Mouse (Mus musculus): ENCODE results near the gene Atxn10. TPM values are rescaled to one million over a fixed set of nuclear protein-coding genes. Genes with fewer than 3 reads are reported as not detected.
A peak's percentile ranks its signal among the peaks of the same experiment; 100 is the strongest.

The Atxn10 gene
- polyA plus RNA-seq, 1 experiment from 2014 or later, result 182 TPM

DNA sequence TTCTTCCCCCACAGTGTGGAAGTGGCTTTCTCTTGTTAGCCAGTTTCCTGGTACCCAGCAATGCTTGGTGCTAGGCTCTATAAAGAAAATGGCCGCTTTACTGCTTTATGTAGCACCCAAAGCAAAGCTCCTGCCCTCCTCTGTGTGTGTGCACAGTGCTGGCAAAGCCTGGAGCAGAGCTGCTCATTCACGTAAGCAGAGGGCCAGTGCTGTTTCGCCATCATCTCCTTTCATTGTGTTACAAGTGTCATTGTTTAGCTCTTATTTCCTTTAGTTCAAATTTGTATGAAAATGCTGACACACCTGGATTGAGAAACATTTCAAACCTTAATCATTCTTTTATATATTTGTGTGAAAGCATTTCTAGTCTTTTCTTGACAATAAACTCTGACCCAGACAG lies 69.5 kb downstream of the Atxn10 start:
- Histone ChIP-seq H3K9ac (no peak overlapping the region), H3K27me3 (no peaks in the 10 kb centered on the region), H3K27ac (no peak overlapping the region), H3K9me3 (replicated peaks) (no peaks in the 10 kb centered on the region), H3K4me3 (no peak overlapping the region), H3K4me2 (no peak overlapping the region), H3K36me3 (no peaks in the 10 kb centered on the region), H3K4me1 (replicated peaks) (peaks cover 24% of the 10 kb centered on the region)
- WGBS, result 89% methylated on average over 3 of the region's 3 CpGs
- ATAC-seq (replicated peaks; ENCODE audit: insufficient number of reproducible peaks, insufficient read depth, low FRiP score, low read depth), result no peak

GRCm38 (mm10) chr15:85406846-85407245 lies 70.8 kb downstream of the Atxn10 start:
- no peak overlapping the region for H3K4me3 ChIP-seq
- no peaks in the 10 kb centered on the region for H3K36me3 ChIP-seq
- H3K9ac ChIP-seq, result no peak overlapping the region
- no peaks in the 10 kb centered on the region for H3K9me3 ChIP-seq (replicated peaks)
- H3K27ac ChIP-seq, result 0 out of 2 replicates have a peak overlapping the region, but pooled peaks have one; percentile 19
- H3K4me1 ChIP-seq (replicated peaks), result peaks cover 24% of the 10 kb centered on the region
- ATAC-seq (replicated peaks; ENCODE audit: insufficient number of reproducible peaks, insufficient read depth, low FRiP score, low read depth), result no peak
- 24% methylated on average over 1 of the region's 1 CpGs for WGBS
- H3K4me2 ChIP-seq, result no peak overlapping the region
- H3K27me3 ChIP-seq, result no peaks in the 10 kb centered on the region

DNA sequence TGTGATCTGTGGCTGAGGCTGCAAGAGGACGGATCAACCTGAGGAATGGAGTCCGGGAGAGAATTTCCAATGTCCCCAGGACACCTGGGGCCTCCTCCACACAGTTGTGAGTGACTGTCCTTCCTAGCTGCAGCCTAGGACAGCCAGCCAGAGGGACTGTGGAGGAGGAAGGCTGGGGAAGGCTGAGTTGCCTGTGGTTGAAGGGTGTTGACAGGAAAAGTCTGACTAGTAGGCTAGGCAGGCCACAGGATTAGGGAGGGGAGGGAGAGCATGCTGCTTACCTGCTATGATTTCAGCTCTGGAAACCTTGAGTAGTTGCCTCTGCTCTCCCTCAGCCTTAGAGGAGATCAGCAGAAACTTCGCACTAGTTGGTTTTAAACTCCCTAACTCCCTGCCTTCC lies 71.3 kb downstream of the Atxn10 start:
- 52% methylated on average over 3 of the region's 3 CpGs for WGBS
- Histone ChIP-seq H3K4me1 (replicated peaks) (peaks cover 24% of the 10 kb centered on the region), H3K9ac (no peak overlapping the region), H3K36me3 (no peaks in the 10 kb centered on the region), H3K4me3 (no peak overlapping the region), H3K27me3 (no peaks in the 10 kb centered on the region), H3K27ac (0 out of 2 replicates have a peak overlapping the region, but pooled peaks have one; percentile 19), H3K4me2 (no peak overlapping the region), H3K9me3 (replicated peaks) (no peaks in the 10 kb centered on the region)
- no peak for ATAC-seq (replicated peaks; ENCODE audit: insufficient number of reproducible peaks, insufficient read depth, low FRiP score, low read depth)

DNA sequence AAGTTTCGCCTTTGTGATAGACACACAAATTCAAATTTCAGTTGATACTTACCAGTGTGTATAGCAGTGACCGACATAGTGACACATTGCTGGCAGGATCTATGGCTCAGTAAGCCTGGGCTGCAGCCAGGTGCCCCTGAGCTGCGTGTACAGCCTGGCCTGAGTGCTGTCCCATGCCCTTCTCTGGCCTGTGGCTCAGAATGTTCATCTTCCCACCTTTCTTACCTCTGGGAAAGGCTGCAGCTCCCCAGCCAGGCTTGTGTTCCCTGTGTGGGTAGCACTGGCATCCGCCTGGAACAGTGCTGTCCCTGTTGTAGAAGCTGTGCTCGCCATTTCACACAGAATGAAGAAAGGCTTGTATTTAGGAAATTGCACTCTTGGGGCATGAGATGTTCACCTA lies 72.7 kb downstream of the Atxn10 start:
- peak overlapping the region; percentile 50; the same call in 1 of the 2 replicates for H3K27ac ChIP-seq
- H3K9ac ChIP-seq, result no peak overlapping the region
- no peaks in the 10 kb centered on the region for H3K9me3 ChIP-seq (replicated peaks)
- H3K4me1 ChIP-seq (replicated peaks), result peaks cover 17% of the 10 kb centered on the region
- ATAC-seq (replicated peaks; ENCODE audit: insufficient number of reproducible peaks, insufficient read depth, low FRiP score, low read depth), result no peak
- no peak overlapping the region for H3K4me2 ChIP-seq
- WGBS, result 81% methylated on average over 5 of the region's 5 CpGs
- H3K36me3 ChIP-seq, result no peaks in the 10 kb centered on the region
- H3K4me3 ChIP-seq, result no peak overlapping the region
- H3K27me3 ChIP-seq, result no peaks in the 10 kb centered on the region

DNA sequence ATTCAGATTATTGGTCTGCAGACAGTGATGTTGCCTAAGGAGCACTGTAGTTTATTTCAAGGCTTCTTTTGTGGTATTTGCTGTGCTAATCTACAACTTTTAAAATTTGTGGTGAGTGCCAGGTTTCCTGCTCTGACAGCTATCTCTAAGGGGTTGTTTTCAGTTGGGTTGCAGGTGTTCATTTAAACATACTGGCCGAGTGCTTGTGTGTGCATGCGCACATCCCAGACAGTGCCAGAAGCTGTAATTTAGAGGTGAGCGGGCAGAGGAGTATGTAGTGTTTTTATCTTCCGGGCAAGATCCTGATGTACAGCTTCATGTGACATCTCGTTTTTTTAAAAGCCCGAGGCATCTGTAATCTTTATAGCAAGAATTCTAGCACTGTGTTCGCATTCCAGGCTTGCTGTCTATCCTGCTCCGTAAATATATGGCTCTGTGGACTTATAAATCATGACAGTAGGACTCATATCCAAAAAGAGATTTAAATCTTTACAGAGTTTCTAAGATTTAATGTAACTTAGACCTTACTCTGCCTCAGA lies 73.3 kb downstream of the Atxn10 start:
- H3K27ac ChIP-seq, result no peak overlapping the region
- 60% methylated on average over 8 of the region's 8 CpGs for WGBS

DNA sequence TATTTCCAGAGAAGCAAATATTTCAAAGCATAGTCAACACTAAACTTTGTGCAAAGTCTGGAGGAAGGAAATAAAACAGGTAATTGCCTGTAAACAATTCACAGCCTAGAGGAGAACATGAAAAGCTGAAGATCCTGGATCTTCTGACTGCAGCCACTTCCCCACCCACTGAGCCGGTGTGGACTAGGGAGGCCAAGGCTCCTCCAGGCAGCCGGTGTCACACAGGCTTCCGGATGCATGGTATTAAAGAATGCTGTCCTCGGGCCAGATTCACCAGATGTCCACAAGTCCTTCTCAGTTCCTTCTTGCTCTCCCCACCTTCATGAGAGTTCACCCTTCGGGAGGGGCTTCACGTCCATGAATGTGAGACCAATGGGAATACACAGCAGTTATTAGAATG lies 73.8 kb downstream of the Atxn10 start:
- Histone ChIP-seq H3K9ac (no peak overlapping the region), H3K4me3 (no peak overlapping the region), H3K9me3 (replicated peaks) (no peaks in the 10 kb centered on the region), H3K4me1 (replicated peaks) (peaks cover 22% of the 10 kb centered on the region), H3K27ac (no peak overlapping the region), H3K36me3 (no peaks in the 10 kb centered on the region), H3K27me3 (no peaks in the 10 kb centered on the region), H3K4me2 (no peak overlapping the region)
- ATAC-seq (replicated peaks; ENCODE audit: insufficient number of reproducible peaks, insufficient read depth, low FRiP score, low read depth), result no peak
- 73% methylated on average over 6 of the region's 6 CpGs for WGBS

More for the DNA sequence above, 73.3 kb downstream of the Atxn10 start:
- H3K4me2 ChIP-seq, result no peak overlapping the region
- H3K4me1 ChIP-seq (replicated peaks), result peaks cover 22% of the 10 kb centered on the region
- H3K9ac ChIP-seq, result no peak overlapping the region
- no peaks in the 10 kb centered on the region for H3K9me3 ChIP-seq (replicated peaks)
- no peak overlapping the region for H3K4me3 ChIP-seq
- no peak for ATAC-seq (replicated peaks; ENCODE audit: insufficient number of reproducible peaks, insufficient read depth, low FRiP score, low read depth)
- H3K27me3 ChIP-seq, result no peaks in the 10 kb centered on the region
- no peaks in the 10 kb centered on the region for H3K36me3 ChIP-seq

GRCm38 (mm10) chr15:85414620-85415019 lies 78.6 kb downstream of the Atxn10 start:
- WGBS, result 63% methylated on average over 2 of the region's 2 CpGs
- H3K9ac ChIP-seq, result no peak overlapping the region
- H3K36me3 ChIP-seq, result no peaks in the 10 kb centered on the region
- no peaks in the 10 kb centered on the region for H3K27me3 ChIP-seq
- no peaks in the 10 kb centered on the region for H3K9me3 ChIP-seq (replicated peaks)
- H3K4me2 ChIP-seq, result no peak overlapping the region
- no peak for ATAC-seq (replicated peaks; ENCODE audit: insufficient number of reproducible peaks, insufficient read depth, low FRiP score, low read depth)
- peaks cover 5% of the 10 kb centered on the region; the same call in 1 of the 2 replicates for H3K4me1 ChIP-seq (replicated peaks)
- no peak overlapping the region for H3K27ac ChIP-seq
- H3K4me3 ChIP-seq, result no peak overlapping the region

- H3K9ac ChIP-seq, result no peak overlapping the region
- WGBS, result 65% methylated on average over 2 of the region's 2 CpGs
Measured at GRCm38 (mm10) chr15:85420686-85421085, 84.6 kb downstream of the Atxn10 start.

DNA sequence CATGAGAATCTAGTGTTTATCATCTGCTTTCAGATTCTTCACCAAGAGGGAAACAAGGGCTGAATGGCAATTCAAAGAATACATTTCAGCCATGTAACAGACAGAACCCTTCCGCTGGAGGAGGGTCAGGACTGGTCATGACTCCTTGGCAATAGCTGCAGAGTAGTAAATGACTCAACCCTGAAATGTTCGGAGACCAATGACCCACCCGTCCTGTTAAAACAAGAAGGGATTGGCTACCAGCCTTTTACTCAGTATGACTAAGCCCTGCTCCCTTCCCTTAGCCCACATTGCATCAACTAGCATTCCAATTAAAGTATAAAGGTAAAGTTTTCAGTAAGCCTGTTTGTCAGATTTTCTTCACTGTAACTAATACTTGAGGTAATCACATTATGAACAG lies 88.2 kb downstream of the Atxn10 start:
- no peak overlapping the region for H3K27ac ChIP-seq
- H3K4me2 ChIP-seq, result no peak overlapping the region
- no peaks in the 10 kb centered on the region for H3K9me3 ChIP-seq (replicated peaks)
- H3K4me3 ChIP-seq, result no peak overlapping the region
- no peaks in the 10 kb centered on the region for H3K27me3 ChIP-seq
- H3K4me1 ChIP-seq (replicated peaks), result peaks cover 8% of the 10 kb centered on the region
- H3K36me3 ChIP-seq, result no peaks in the 10 kb centered on the region
- WGBS, result 77% methylated on average over 3 of the region's 3 CpGs
- no peak for ATAC-seq (replicated peaks; ENCODE audit: insufficient number of reproducible peaks, insufficient read depth, low FRiP score, low read depth)
- H3K9ac ChIP-seq, result no peak overlapping the region

More at GRCm38 (mm10) chr15:85420686-85421085, 84.6 kb downstream of the Atxn10 start:
- H3K4me3 ChIP-seq, result no peak overlapping the region
- ATAC-seq (replicated peaks; ENCODE audit: insufficient number of reproducible peaks, insufficient read depth, low FRiP score, low read depth), result no peak
- no peaks in the 10 kb centered on the region for H3K9me3 ChIP-seq (replicated peaks)
- H3K36me3 ChIP-seq, result no peaks in the 10 kb centered on the region
- H3K4me1 ChIP-seq (replicated peaks), result no peaks in the 10 kb centered on the region; the same call in 1 of the 2 replicates
- no peak overlapping the region for H3K4me2 ChIP-seq
- H3K27ac ChIP-seq, result no peak overlapping the region
- no peaks in the 10 kb centered on the region for H3K27me3 ChIP-seq

GRCm38 (mm10) chr15:85428140-85428539 lies 92.1 kb downstream of the Atxn10 start:
- H3K4me3 ChIP-seq, result no peak overlapping the region
- H3K9me3 ChIP-seq (replicated peaks), result no peaks in the 10 kb centered on the region
- no peaks in the 10 kb centered on the region for H3K27me3 ChIP-seq
- H3K9ac ChIP-seq, result no peak overlapping the region
- no peak overlapping the region for H3K4me2 ChIP-seq
- peaks cover 8% of the 10 kb centered on the region for H3K4me1 ChIP-seq (replicated peaks)
- no peak overlapping the region for H3K27ac ChIP-seq
- ATAC-seq (replicated peaks; ENCODE audit: insufficient number of reproducible peaks, insufficient read depth, low FRiP score, low read depth), result no peak
- 62% methylated on average over 6 of the region's 6 CpGs for WGBS
- no peaks in the 10 kb centered on the region for H3K36me3 ChIP-seq

DNA sequence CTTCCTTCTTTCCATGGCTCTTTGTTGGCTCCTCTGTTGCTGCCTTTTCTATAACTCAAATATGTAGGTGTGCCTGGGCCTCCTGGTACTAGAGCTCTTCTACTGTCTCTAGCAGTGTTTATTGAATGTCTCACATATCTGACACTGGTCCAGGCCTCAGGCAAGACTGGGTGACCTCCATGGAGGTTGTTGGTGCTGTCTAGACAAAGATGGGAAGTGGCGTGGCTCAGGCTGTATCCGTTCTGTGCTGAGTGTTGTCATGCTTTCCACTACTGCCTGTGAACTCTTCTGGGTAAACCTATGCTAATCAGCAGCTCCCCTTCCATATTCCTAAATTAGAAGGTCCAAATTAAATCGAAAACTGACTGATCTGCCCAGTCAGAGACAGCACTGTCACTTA lies 106.5 kb downstream of the Atxn10 start:
- Histone ChIP-seq H3K4me3 (no peak overlapping the region), H3K27me3 (no peaks in the 10 kb centered on the region), H3K4me1 (replicated peaks) (no peaks in the 10 kb centered on the region), H3K9ac (no peak overlapping the region), H3K27ac (no peak overlapping the region), H3K9me3 (replicated peaks) (no peaks in the 10 kb centered on the region), H3K4me2 (no peak overlapping the region), H3K36me3 (peaks cover 20% of the 10 kb centered on the region)
- no peak for ATAC-seq (replicated peaks; ENCODE audit: insufficient number of reproducible peaks, insufficient read depth, low FRiP score, low read depth)
- WGBS, result 72% methylated on average over 3 of the region's 3 CpGs

DNA sequence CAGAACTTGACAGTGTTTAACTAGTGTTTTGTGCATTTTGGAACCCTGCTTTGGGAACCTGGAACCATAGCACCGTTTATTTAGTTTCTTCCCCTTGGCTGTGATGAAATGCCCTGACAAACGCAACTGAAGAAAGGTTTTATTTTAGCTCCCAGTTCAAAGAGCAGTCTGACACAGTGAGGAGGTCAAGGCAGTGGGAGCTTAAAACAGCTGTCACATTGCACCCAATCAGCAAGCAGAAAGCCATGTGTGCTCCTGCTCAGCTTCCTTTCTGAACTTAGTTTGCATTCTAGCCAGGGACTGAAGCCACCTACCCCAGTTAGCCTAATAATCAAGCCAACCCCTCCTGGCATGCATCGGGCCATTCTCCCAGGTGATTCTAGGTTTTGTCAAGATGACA lies 110.6 kb downstream of the Atxn10 start:
- H3K4me1 ChIP-seq (replicated peaks), result no peaks in the 10 kb centered on the region
- H3K27me3 ChIP-seq, result no peaks in the 10 kb centered on the region
- H3K27ac ChIP-seq, result no peak overlapping the region
- H3K36me3 ChIP-seq, result peaks cover 27% of the 10 kb centered on the region; the same call in 1 of the 2 replicates
- H3K9me3 ChIP-seq (replicated peaks), result no peaks in the 10 kb centered on the region
- no peak for ATAC-seq (replicated peaks; ENCODE audit: insufficient number of reproducible peaks, insufficient read depth, low FRiP score, low read depth)
- no peak overlapping the region for H3K4me2 ChIP-seq
- no peak overlapping the region for H3K4me3 ChIP-seq
- H3K9ac ChIP-seq, result no peak overlapping the region
- 78% methylated on average over 3 of the region's 3 CpGs for WGBS

Data from heart, embryonic 15.5 days (tissue).